Comparison of ENCODE assay signal across 15 mouse cellular contexts in the genomic region with DNA sequence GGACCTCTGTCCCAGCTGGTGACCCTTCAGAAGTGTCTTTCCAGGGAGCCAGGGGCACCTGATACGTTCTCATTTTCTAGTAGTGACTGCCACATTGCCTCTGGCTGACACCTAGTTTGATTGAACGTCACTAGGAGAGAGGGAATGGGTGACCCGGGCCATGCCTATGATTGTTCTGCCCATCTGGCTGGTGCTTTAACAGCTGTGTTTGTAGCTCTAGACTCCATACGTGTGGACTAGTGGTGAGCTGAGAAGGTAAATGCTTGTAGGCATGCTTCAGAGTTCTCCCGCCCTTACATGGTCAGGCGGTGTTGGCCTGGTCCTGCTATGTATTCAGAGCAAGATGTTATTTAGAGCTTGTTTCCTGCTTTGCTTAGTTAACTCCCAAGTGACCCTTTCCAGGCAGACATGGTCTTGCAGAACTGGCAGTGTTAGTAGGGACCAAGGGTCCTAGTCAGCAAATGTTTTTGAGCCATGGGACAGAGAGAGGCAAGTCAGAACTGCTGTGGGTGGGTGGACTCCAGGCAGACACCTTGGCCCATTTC. TPM values are rescaled to one million over a fixed set of nuclear protein-coding genes. Genes with fewer than 3 reads are reported as not detected.
A peak's percentile ranks its signal among the peaks of the same experiment; 100 is the strongest.
DNase-seq lines count a peak whose midpoint lies in the region; ATAC-seq and TF ChIP-seq lines count a peak whose summit lies in the region.
"Had no signal": no experiment of that assay in that cellular context is flagged by ENCODE, and none has a peak within 500 bp of the region (broad histone marks: within the 10 kb centered on the region; RNA-seq: fewer than 3 reads in every experiment).

No protein-coding gene starts in this region.

- no peak overlapping the region for H3K9ac ChIP-seq in kidney, embryonic 15.5 days
- H3K9ac ChIP-seq in stomach, postnatal 0 days (ENCODE audit: low read length) = 0 out of 2 replicates have a peak overlapping the region, but pooled peaks have one; percentile 5
- H3K9ac ChIP-seq: liver, embryonic 12.5 days had no signal

- H3K27ac ChIP-seq in kidney, embryonic 15.5 days = peak overlapping the region; percentile 43
- H3K27ac ChIP-seq in stomach, postnatal 0 days (replicated peaks) = peak overlapping the region; percentile 20
- H3K27ac ChIP-seq: liver, embryonic 12.5 days had no signal

- ATAC-seq in kidney, embryonic 15.5 days (replicated peaks; ENCODE audit: low FRiP score) = no peak
- ATAC-seq in stomach, postnatal 0 days (ENCODE audit: low FRiP score, low TSS enrichment) = no peak
- ATAC-seq: liver, embryonic 12.5 days; midbrain, embryonic 16.5 days; Patski had no signal

- DNase-seq in cerebellum, adult 11-12 months = peak; percentile 30
- no peak for DNase-seq in cerebellum, postnatal 4 days (ENCODE audit: low spot score in 2 of 2)
- DNase-seq in kidney, adult 8-10 months = no peak
- DNase-seq in ovary, postnatal 36 days (ENCODE audit: low spot score) = peak; percentile 2
- no peak for DNase-seq in ovary, adult 18-20 months (ENCODE audit: low spot score)
- DNase-seq in stomach, postnatal 0 days (ENCODE audit: low spot score) = peak; percentile 48
- DNase-seq in gastrocnemius, postnatal 36 days = no peak
- DNase-seq: kidney, adult 11 months; layer of hippocampus, adult 9-11 months; lung, postnatal 36 days; retina, postnatal 1 day had no signal

- intact Hi-C loops in gastrocnemius, postnatal 36 days (cut with DNase I) = loop anchor here (5.0 kb wide), 1 partner anchor 80 kb away; no protein-coding TSS in a partner anchor

- TF ChIP-seq EP300 in stomach, postnatal 0 days (optimal IDR thresholded peaks at IDR 0.05) = no peak

- TF ChIP-seq CTCF in stomach, postnatal 0 days (IDR thresholded peaks at IDR 0.05; ENCODE audit: low read depth) = no peak

- H3K9me3 ChIP-seq in kidney, embryonic 15.5 days (replicated peaks) = no peaks in the 10 kb centered on the region
- H3K9me3 ChIP-seq in stomach, postnatal 0 days (ENCODE audit: control insufficient read depth, low read length) = no peaks in the 10 kb centered on the region
- H3K9me3 ChIP-seq: liver, embryonic 12.5 days had no signal

- no peak overlapping the region for H3K4me3 ChIP-seq in kidney, embryonic 15.5 days (replicated peaks)
- no peak overlapping the region for H3K4me3 ChIP-seq in stomach, postnatal 0 days (ENCODE audit: low read depth, low read length)
- H3K4me3 ChIP-seq: liver, embryonic 12.5 days had no signal

- WGBS in kidney, embryonic 15.5 days = 46% methylated on average over 6 of the region's 6 CpGs
- 37% methylated on average over 6 of the region's 6 CpGs for WGBS in stomach, postnatal 0 days

- H3K27me3 ChIP-seq in kidney, embryonic 15.5 days = no peaks in the 10 kb centered on the region
- H3K27me3 ChIP-seq in stomach, postnatal 0 days (ENCODE audit: control insufficient read depth, insufficient read depth, low read length) = no peaks in the 10 kb centered on the region
- H3K27me3 ChIP-seq: liver, embryonic 12.5 days; Patski had no signal

- no peak overlapping the region for H3K4me2 ChIP-seq in kidney, embryonic 15.5 days
- H3K4me2 ChIP-seq in stomach, postnatal 0 days (replicated peaks; ENCODE audit: low read depth) = peak overlapping the region; percentile 82; the same call in 1 of the 2 replicates
- H3K4me2 ChIP-seq: liver, embryonic 12.5 days had no signal

- H3K36me3 ChIP-seq in kidney, embryonic 15.5 days = no peaks in the 10 kb centered on the region
- H3K36me3 ChIP-seq in stomach, postnatal 0 days (ENCODE audit: control insufficient read depth, insufficient read depth, low read length) = no peaks in the 10 kb centered on the region
- H3K36me3 ChIP-seq: liver, embryonic 12.5 days had no signal

- peaks cover 57% of the 10 kb centered on the region for H3K4me1 ChIP-seq in kidney, embryonic 15.5 days
- H3K4me1 ChIP-seq in stomach, postnatal 0 days (replicated peaks; ENCODE audit: control insufficient read depth, insufficient read depth) = peaks cover 25% of the 10 kb centered on the region

RNA-seq across cellular contexts. Expression of gene Inpp5a, which starts 3.9 kb away (rescaled TPM):
- 19.1 and 22.2 TPM in 2 replicates for polyA plus RNA-seq in kidney, embryonic 15.5 days (2015; fragmentation: Nextera tagmentation; extraction: Ambion mirVana)
- polyA plus RNA-seq in stomach, postnatal 0 days (2015; fragmentation: Nextera tagmentation; extraction: Ambion mirVana) = 25.4 and 27.6 TPM in 2 replicates
- 10 to 100 TPM; 61.3 to 72.5 TPM for total RNA-seq in gastrocnemius, postnatal 36 days (2021)

Comparison
In these comparisons a context has a peak if more than half of its experiments do, and no peak if none do; other contexts are left out.
1. DNase-seq: peak in cerebellum, adult 11-12 months (single experiment), ovary, postnatal 36 days (single experiment) and stomach, postnatal 0 days (single experiment); none in cerebellum, postnatal 4 days (0 of 2), kidney, adult 8-10 months (0 of 2), ovary, adult 18-20 months (single experiment) and gastrocnemius, postnatal 36 days (0 of 2).